Mouse (Mus musculus): Measurements from ENCODE around the gene Tmem259.

DNA sequence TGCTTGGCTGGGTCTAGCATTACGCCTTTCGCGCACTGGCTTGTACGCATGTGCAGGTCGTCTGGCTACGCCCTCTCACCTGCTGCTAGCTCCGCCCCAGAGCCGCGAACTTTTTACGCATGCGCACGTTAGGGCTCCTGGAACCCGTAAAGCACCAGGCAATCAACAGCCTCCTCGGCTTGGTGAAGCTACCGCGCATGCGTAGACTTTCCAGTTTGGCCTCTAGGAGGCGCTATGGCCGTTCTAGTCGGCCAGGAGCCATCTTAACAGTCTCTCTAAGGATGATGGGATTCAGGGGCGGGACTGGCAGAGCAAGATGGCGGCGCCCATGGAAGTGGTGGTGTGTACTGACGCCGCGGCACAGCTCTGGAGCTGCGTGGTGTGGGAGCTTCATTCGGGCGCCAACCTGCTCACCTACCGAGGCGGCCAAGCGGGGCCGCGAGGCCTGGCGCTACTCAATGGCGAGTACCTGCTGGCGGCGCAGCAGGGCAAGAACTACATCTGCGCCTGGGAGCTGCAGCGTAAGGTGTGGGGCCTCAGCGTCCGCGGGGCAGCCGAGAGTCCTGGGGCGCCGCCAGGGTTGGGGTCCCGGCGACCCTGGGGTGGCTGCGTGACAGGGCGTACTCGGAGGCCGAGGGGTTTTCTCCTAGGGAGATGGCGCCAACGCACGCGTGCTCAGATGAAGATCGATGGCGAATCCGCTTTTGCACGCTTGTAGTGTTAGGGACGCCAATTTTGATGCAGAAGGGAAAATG lies 24.1 kb downstream of the Tmem259 start, which contains the start of gene Wdr18:
- TF ChIP-seq CTCF (IDR thresholded peaks at IDR 0.05 in 2 of 3, conservative IDR thresholded peaks at IDR 0.05 in 1 of 3; ENCODE audit: control insufficient read depth in 1 of 3, insufficient read depth in 1 of 3, low read depth in 2 of 3, low read length in 3 of 3, poor library complexity in 1 of 3, severe bottlenecking in 1 of 3): peak; percentile 85 to 99 (median 94)
- TF ChIP-seq EP300 (IDR thresholded peaks at IDR 0.05; ENCODE audit: low read depth in 1 of 2, low read length in 2 of 2): no peak
- peak; percentile 57 to 87 for TF ChIP-seq POLR2A (IDR thresholded peaks at IDR 0.05; ENCODE audit: control insufficient read depth in 1 of 2, insufficient read depth in 1 of 2, low read depth in 1 of 2, low read length in 2 of 2, poor library complexity in 1 of 2)
- peak; percentile 83 for TF ChIP-seq MAX (IDR thresholded peaks at IDR 0.05; ENCODE audit: low read length)
- no peak for TF ChIP-seq UBTF (IDR thresholded peaks at IDR 0.05; ENCODE audit: borderline replicate concordance, insufficient read depth, low read depth, low read length)
- 0 out of 2 replicates have a peak, but pooled peaks have one; percentile 34 for TF ChIP-seq ZMIZ1 (IDR thresholded peaks at IDR 0.05; ENCODE audit: low read depth, low read length)
